Mouse (Mus musculus) liver, embryonic 11.5 days (tissue): ENCODE results near the gene Capzb. TPM values are rescaled to one million over a fixed set of nuclear protein-coding genes. Genes with fewer than 3 reads are reported as not detected.

Source experiments
- ATAC-seq: fragments of 200-750 bp; cut with Nextera tagmentation; replicated peaks from 2 replicates; pipeline ENCODE4 v1.8.0; 2017; ENCODE audit warnings: moderate number of reproducible peaks, mild to moderate bottlenecking, moderate TSS enrichment, moderate library complexity; ENCODE audit not compliant: low FRiP score
- DNase-seq: peaks from one replicate; pipeline ENCODE4 v3.0.0-alpha.2; 2017; ENCODE audit warnings: low spot score
- H3K27ac ChIP-seq: fragments of 300-500 bp; sonication (generic); 2 replicates; pipeline ENCODE4 v1.5.1; 2014; ENCODE audit warnings: mild to moderate bottlenecking, low read depth, low read length, control low read depth
- H3K27me3 ChIP-seq: fragments of 300-500 bp; sonication (generic); replicated peaks from 2 replicates; pipeline ENCODE4 v1.6.1; 2014; ENCODE audit warnings: low read length, mixed read lengths; ENCODE audit not compliant: control insufficient read depth, insufficient read depth
- H3K36me3 ChIP-seq: fragments of 300-500 bp; sonication (generic); 2 replicates; pipeline ENCODE4 v1.6.1; 2014; ENCODE audit warnings: mild to moderate bottlenecking, low read length, moderate library complexity, mixed read lengths; ENCODE audit not compliant: control insufficient read depth, insufficient read depth
- H3K4me1 ChIP-seq: fragments of 300-500 bp; sonication (generic); replicated peaks from 2 replicates; pipeline ENCODE4 v1.6.1; 2014; ENCODE audit warnings: low read length, mixed read lengths; ENCODE audit not compliant: control insufficient read depth, insufficient read depth
- H3K4me2 ChIP-seq: fragments of 300-500 bp; sonication (generic); 2 replicates; pipeline ENCODE4 v1.6.1; 2014; ENCODE audit warnings: mild to moderate bottlenecking, control low read depth, moderate library complexity
- H3K4me3 ChIP-seq: fragments of 300-500 bp; sonication (generic); 2 replicates; pipeline ENCODE4 v1.5.1; 2014; ENCODE audit warnings: low read depth, low read length, control low read depth
- H3K9ac ChIP-seq: fragments of 300-500 bp; sonication (generic); 2 replicates; pipeline ENCODE4 v1.6.1; 2014; ENCODE audit warnings: low read depth, low read length, control low read depth
- H3K9me3 ChIP-seq: fragments of 300-500 bp; sonication (generic); 2 replicates; pipeline ENCODE4 v1.6.1; 2016; ENCODE audit warnings: low read length, inconsistent platforms, mixed read lengths; ENCODE audit not compliant: control insufficient read depth
- WGBS: fragments of 180-500 bp; shearing (Covaris S2); extraction: QIAGEN DNeasy Blood & Tissue Kit; methylation state at CpG from one replicate; pipeline ENCODE4 v1.1.7; 2014; 5-methylcytosine and 5-hydroxymethylcytosine counted together
- polyA plus RNA-seq: library from polyadenylated mRNA; unstranded; fragments of >200 nt; fragmentation: Nextera tagmentation; extraction: Ambion mirVana; gene quantifications from 2 replicates; pipeline ENCODE4 v1.2.1, GENCODE M21; 2014

The Capzb gene
- polyA plus RNA-seq, 1 experiment from 2014 or later = 250 TPM

DNA sequence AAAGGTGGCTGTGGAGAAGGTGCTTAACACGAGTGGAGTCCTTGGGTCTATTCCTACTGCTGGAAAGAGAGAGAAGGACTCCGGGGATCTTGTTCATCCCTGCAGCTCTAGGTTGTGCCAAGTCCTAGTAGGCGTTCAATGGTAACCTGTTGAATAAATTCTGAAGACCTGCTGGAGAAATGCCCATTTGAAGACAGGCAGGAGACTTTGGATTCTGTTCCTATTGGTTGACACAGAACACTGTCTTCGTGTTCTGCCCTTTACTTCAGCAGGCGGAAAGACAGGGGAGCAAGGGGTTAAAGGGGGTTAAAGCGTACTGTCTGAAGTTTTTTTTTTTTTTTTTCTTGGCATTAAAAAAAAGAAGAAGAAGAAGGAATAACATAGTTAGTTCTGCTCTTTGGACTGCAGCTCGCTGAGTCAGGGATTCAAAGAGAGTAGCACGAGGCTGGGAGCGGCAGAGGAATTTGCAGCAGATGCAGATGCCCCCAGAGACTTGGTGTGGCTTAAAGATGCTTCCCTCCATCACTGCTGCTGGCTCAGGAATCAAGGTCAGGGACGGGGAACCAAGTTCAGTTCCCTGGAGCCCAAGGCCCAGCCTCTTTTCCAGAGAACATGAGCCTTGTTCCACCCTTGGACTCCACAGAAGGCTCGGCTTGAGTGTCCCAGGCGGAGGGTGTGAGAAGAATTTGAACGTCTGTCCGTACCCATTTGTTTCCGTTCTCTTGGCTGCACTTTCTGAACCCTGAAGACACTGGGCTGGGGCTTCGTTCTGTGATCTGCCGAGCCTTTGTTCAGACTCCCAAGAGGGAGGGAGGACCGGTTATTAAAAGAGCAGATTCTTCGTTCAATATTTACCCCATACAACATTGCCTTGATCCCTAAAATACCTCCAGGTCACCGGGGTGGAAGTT lies 17.4 kb upstream of the Capzb start:
- DNase-seq = no peak
- Histone ChIP-seq H3K4me3 (no peak overlapping the region), H3K9ac (no peak overlapping the region), H3K9me3 (peaks cover 3% of the 10 kb centered on the region; the same call in 1 of the 2 replicates), H3K27me3 (no peaks in the 10 kb centered on the region), H3K4me1 (peaks cover 13% of the 10 kb centered on the region), H3K36me3 (no peaks in the 10 kb centered on the region), H3K27ac (no peak overlapping the region), H3K4me2 (no peak overlapping the region)
- no peak for ATAC-seq
- 61% methylated on average over 20 of the region's 20 CpGs for WGBS

DNA sequence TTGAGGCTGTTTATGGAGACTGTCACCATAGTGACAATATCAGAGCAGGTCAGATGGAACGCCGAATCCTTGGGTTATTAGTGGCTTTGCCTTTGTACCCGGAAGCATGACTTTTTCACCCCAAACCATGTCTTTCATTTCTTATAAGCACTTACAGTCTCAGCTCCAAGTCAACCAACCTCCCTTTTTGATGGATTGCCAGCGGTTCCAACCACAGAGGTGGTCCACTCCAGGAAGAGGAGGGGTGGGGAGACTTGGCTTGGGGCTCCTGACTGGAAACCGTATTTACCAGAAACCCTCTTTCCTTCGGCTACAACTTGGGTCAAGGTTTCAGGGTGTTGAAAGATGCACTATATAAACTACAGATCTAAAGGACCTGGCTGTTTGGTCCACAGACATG lies 16.7 kb upstream of the Capzb start:
- Histone ChIP-seq H3K9ac (no peak overlapping the region), H3K9me3 (peaks cover 3% of the 10 kb centered on the region; the same call in 1 of the 2 replicates), H3K27ac (no peak overlapping the region), H3K27me3 (no peaks in the 10 kb centered on the region), H3K36me3 (no peaks in the 10 kb centered on the region), H3K4me3 (no peak overlapping the region), H3K4me1 (peaks cover 14% of the 10 kb centered on the region), H3K4me2 (no peak overlapping the region; the same call in 1 of the 2 replicates)
- DNase-seq (no peak), ATAC-seq (no peak)
- 67% methylated on average over 6 of the region's 6 CpGs for WGBS

DNA sequence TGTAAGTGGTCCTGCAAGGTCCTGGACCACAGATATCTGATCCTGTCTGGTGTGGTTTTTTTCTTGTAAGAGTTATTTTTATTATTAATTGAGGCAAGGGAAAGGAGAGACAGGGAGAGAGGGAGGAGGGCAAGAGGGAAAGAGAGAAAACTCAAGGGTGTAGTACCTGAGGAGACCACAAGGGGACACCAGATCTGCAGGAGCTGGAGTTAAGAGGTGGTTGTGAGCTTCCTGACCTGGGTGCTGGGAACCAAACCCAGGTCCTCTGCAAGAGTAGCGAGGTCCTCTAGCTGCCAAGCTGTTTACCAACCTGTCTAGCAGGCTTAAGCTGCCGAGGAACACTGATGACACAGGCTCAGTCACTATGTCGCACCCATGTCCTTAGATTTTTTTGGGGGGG lies 14.8 kb upstream of the Capzb start:
- H3K4me3 ChIP-seq = no peak overlapping the region
- no peak overlapping the region for H3K27ac ChIP-seq
- DNase-seq (no peak), ATAC-seq (no peak)
- H3K9me3 ChIP-seq = peaks cover 3% of the 10 kb centered on the region; the same call in 1 of the 2 replicates
- WGBS = 82% methylated on average over 3 of the region's 3 CpGs
- H3K4me2 ChIP-seq = no peak overlapping the region
- H3K4me1 ChIP-seq = peaks cover 14% of the 10 kb centered on the region
- no peak overlapping the region for H3K9ac ChIP-seq
- no peaks in the 10 kb centered on the region for H3K36me3 ChIP-seq
- H3K27me3 ChIP-seq = no peaks in the 10 kb centered on the region

DNA sequence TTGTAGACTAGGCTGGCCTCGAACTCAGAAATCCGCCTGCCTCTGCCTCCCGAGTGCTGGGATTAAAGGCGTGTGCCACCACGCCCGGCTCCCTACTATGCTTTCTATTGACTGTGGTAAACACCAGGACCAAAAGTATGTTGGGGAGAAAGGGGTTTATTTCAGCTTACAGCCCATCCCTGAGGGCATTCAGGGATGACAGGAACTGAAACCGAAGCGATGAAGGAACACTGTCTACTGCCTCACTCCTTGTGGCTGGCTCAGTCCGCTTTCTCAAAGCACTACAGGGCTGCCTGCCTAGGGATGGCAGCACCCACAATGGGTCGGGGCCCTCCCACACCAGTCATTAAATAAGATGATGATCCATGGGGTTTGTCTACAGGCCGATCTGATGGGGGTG lies 14.3 kb upstream of the Capzb start:
- no peak overlapping the region for H3K4me2 ChIP-seq
- no peak for DNase-seq
- H3K9me3 ChIP-seq = peaks cover 3% of the 10 kb centered on the region; the same call in 1 of the 2 replicates
- no peaks in the 10 kb centered on the region for H3K27me3 ChIP-seq
- H3K9ac ChIP-seq = no peak overlapping the region
- H3K4me3 ChIP-seq = no peak overlapping the region
- no peak for ATAC-seq
- no peak overlapping the region for H3K27ac ChIP-seq
- WGBS = 93% methylated on average over 11 of the region's 11 CpGs
- H3K36me3 ChIP-seq = no peaks in the 10 kb centered on the region
- H3K4me1 ChIP-seq = peaks cover 14% of the 10 kb centered on the region

DNA sequence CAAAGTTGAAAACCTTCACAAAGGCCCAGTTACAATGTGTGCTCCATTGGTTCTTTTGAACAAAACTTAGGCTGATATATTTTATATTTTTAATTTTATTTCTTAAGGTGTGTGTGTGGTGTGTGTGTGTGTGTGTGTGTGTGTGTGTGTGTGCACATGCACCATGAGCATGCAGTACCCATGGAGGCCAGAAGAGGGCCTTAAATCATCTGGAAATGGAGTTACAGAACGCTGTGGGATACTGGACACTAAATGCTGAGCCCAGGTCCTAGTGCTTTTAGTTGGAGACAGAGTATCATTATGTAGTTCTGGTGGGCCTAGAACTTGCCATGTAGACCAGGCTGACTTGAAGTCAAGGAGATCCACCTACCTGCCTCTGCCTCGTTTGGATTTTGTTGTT lies 13.5 kb upstream of the Capzb start:
- H3K27me3 ChIP-seq = no peaks in the 10 kb centered on the region
- ATAC-seq = no peak

DNA sequence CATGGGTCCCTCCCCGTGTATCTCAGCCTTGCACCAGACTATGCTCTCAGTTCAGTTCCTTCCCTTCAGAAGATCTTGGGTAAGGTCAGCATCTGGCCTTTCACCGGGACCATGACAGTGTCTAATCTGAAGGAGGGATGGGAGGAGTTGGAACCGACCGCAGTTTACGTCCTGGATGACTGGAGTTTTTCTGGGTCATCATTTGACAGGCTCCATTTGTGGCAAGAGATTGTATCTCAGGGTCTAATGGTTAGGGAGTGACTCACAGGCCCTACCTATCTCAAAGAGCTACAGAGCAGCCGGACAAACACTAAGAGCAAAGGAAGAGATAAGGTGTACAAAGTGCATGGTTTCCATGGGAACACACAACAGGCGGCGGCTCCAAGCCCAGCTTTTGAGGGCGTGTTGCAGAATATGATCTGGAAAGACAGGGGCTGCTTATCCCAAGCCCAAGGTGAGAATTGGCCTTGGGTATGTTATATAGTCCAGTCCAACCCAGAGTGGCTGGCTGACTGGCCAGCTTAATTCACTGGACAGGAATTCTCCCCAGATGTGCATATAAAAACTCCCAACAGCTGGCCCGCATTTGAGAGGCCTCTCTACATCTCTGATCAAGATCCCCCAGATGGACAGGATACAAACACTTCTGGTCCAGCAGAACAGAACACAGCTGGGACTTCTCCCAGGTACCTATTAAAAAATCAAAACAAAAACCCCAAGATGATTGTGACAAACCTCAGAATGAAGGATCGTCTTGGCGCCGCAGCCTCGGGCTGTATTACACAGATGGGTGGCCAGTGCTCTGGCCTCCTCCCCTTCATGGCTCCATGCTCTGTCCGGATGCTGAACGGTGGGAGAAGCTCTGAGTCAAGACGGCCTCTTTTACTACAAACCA lies 12.7 kb upstream of the Capzb start:
- DNase-seq (peak; percentile 55), ATAC-seq (peak; percentile 91)
- no peak overlapping the region for H3K4me3 ChIP-seq
- H3K9ac ChIP-seq = no peak overlapping the region
- 50% methylated on average over 17 of the region's 17 CpGs for WGBS
- H3K36me3 ChIP-seq = no peaks in the 10 kb centered on the region
- H3K4me1 ChIP-seq = peaks cover 14% of the 10 kb centered on the region
- H3K9me3 ChIP-seq = peaks cover 3% of the 10 kb centered on the region; the same call in 1 of the 2 replicates
- H3K27me3 ChIP-seq = no peaks in the 10 kb centered on the region
- 0 out of 2 replicates have a peak overlapping the region, but pooled peaks have one; percentile 50 for H3K27ac ChIP-seq
- peak overlapping the region; percentile 12; the same call in 1 of the 2 replicates for H3K4me2 ChIP-seq

More for the DNA sequence above, 13.5 kb upstream of the Capzb start:
- H3K9ac ChIP-seq = no peak overlapping the region
- H3K4me2 ChIP-seq = no peak overlapping the region
- no peak for DNase-seq
- 66% methylated on average over 2 of the region's 2 CpGs for WGBS
- 0 out of 2 replicates have a peak overlapping the region, but pooled peaks have one; percentile 50 for H3K27ac ChIP-seq
- H3K4me3 ChIP-seq = no peak overlapping the region
- H3K36me3 ChIP-seq = no peaks in the 10 kb centered on the region
- H3K4me1 ChIP-seq = peaks cover 14% of the 10 kb centered on the region
- peaks cover 3% of the 10 kb centered on the region; the same call in 1 of the 2 replicates for H3K9me3 ChIP-seq

DNA sequence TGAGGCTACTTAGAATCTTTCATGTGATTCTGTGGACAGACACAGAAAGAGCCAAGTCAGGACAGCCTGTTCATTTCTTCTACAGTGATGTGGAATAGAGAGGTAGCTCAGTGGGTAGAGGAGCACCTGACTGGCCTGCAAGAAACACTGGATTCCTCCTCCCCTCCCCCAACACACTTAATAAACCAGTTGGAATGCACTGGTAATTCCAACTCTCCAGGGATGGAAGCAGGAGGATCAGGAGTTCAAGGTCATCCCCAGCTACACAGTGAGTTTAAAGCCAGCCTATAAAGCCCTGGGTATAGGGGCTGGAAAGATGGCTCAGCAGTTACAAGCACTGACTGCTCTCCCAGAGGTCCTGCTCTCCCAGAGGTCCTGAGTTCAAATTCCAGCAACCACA lies 10.2 kb upstream of the Capzb start:
- no peak for DNase-seq
- Histone ChIP-seq H3K9me3 (peaks cover 3% of the 10 kb centered on the region; the same call in 1 of the 2 replicates), H3K9ac (no peak overlapping the region), H3K27me3 (no peaks in the 10 kb centered on the region), H3K4me2 (no peak overlapping the region), H3K4me3 (no peak overlapping the region), H3K27ac (no peak overlapping the region), H3K36me3 (no peaks in the 10 kb centered on the region), H3K4me1 (peaks cover 11% of the 10 kb centered on the region)
- no peak for ATAC-seq

DNA sequence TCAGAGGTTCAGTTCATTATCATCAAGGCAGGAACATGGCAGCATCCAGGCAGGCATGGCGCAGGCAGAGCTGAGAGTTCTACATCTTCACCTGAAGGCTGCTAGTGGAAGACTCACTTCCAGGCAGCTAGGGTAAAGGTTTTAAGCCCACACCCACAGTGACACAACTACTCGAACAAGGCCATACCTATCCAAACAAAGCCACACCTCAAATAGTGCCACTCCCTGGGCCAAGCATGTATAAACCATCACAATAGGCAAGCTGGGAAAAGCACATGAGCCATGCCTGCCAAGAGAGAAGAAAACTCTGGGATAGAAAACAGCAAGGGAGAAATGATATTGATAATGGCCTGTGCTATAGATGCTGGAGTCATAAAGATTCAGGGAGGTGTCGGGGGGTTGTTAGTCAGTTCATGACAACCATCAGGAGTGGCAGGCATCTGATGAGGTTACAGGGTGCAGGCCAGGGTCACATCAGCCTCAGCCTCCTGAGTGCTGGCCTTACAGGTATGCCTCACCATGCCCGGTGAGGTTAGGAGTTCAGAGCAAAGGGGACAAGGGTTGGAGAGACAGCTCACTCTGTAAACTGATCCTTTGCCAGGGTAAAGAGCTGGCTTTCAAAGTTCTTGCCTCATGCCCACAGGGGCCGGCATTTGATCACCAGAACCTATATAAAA lies 6.8 kb upstream of the Capzb start:
- Histone ChIP-seq H3K9me3 (no peaks in the 10 kb centered on the region), H3K4me3 (no peak overlapping the region), H3K4me2 (no peak overlapping the region), H3K36me3 (no peaks in the 10 kb centered on the region), H3K4me1 (0 out of 2 replicates have a peak, but pooled peaks cover 9% of the 10 kb centered on the region), H3K9ac (no peak overlapping the region), H3K27me3 (no peaks in the 10 kb centered on the region), H3K27ac (no peak overlapping the region)
- 87% methylated on average over 5 of the region's 5 CpGs for WGBS
- DNase-seq (no peak), ATAC-seq (no peak)
